ENCODE assay signal across 8 mouse cellular contexts in genomic region chr7:45300270-45300669, GRCm38 (mm10). TPM values are rescaled to one million over a fixed set of nuclear protein-coding genes. Genes with fewer than 3 reads are reported as not detected.
DNase-seq lines count a peak whose midpoint lies in the region; ATAC-seq and TF ChIP-seq lines count a peak whose summit lies in the region.
"Had no signal": no experiment of that assay in that cellular context is flagged by ENCODE, and none has a peak within 500 bp of the region (broad histone marks: within the 10 kb centered on the region; RNA-seq: fewer than 3 reads in every experiment).

No protein-coding gene starts in this region.

- peak; percentile 46 for TF ChIP-seq RAD21 in CH12.LX (IDR thresholded peaks at IDR 0.05; ENCODE audit: low read depth, low read length)

- WGBS in heart, postnatal 0 days = 20% methylated on average over 6 of the region's 6 CpGs

- TF ChIP-seq EP300 in CH12.LX (IDR thresholded peaks at IDR 0.05; ENCODE audit: low read length) = no peak
- no peak for TF ChIP-seq EP300 in heart, postnatal 0 days (IDR thresholded peaks at IDR 0.05; ENCODE audit: low read depth)

- H3K27ac ChIP-seq in CH12.LX (ENCODE audit: insufficient read depth, low read depth) = no peak overlapping the region
- H3K27ac ChIP-seq in cortical plate, adult 2 months (ENCODE audit: insufficient read depth, low read length) = no peak overlapping the region
- no peak overlapping the region for H3K27ac ChIP-seq in heart, postnatal 0 days (ENCODE audit: low read depth)

- peaks cover 4% of the 10 kb centered on the region for H3K27me3 ChIP-seq in CH12.LX (replicated peaks)
- H3K27me3 ChIP-seq in Patski = peaks cover 13% of the 10 kb centered on the region
- H3K27me3 ChIP-seq in heart, postnatal 0 days (ENCODE audit: control insufficient read depth, insufficient read depth, low read length) = no peaks in the 10 kb centered on the region

- no peak overlapping the region for H3K4me2 ChIP-seq in CH12.LX (ENCODE audit: insufficient read depth, low read depth, poor library complexity, severe bottlenecking)
- no peak overlapping the region for H3K4me2 ChIP-seq in heart, postnatal 0 days (ENCODE audit: low read depth, low read length)

- TF ChIP-seq CTCF in CH12.LX (conservative IDR thresholded peaks at IDR 0.05 in 1 of 2, IDR thresholded peaks at IDR 0.05 in 1 of 2; ENCODE audit: low read depth in 2 of 2, low read length in 2 of 2) (peak; percentile 13 to 74; a peak in 3 of 4 replicates), Patski (IDR thresholded peaks at IDR 0.05) (peak; percentile 87)
- peak; percentile 82 for TF ChIP-seq CTCF in cortical plate, adult 2 months (IDR thresholded peaks at IDR 0.05; ENCODE audit: extremely low read depth, insufficient read depth, low read length)
- peak; percentile 70 for TF ChIP-seq CTCF in heart, postnatal 0 days (IDR thresholded peaks at IDR 0.05; ENCODE audit: low read depth)

- peak; percentile 33 for DNase-seq in CH12.LX (ENCODE audit: extremely low read depth)
- DNase-seq in Patski (ENCODE audit: low read depth, low spot score) = no peak
- peak; percentile 56 for DNase-seq in heart, postnatal 0 days (ENCODE audit: low spot score)
- peak; percentile 56 for DNase-seq in layer of hippocampus, adult 9-11 months
- DNase-seq in right cerebral cortex, postnatal 36 days (ENCODE audit: low spot score in 2 of 2) = peak; percentile 56 to 61

- H3K36me3 ChIP-seq in CH12.LX (replicated peaks in 1 of 2; ENCODE audit: control insufficient read depth in 1 of 2, insufficient read depth in 1 of 2, low read length in 1 of 2) = peaks cover 7 to 27% of the 10 kb centered on the region in 2 experiments
- H3K36me3 ChIP-seq in heart, postnatal 0 days (replicated peaks; ENCODE audit: control insufficient read depth, insufficient read depth, low read length) = peaks cover 31% of the 10 kb centered on the region

- no peaks in the 10 kb centered on the region for H3K9me3 ChIP-seq in CH12.LX (replicated peaks; ENCODE audit: low read length)
- H3K9me3 ChIP-seq in heart, postnatal 0 days (replicated peaks; ENCODE audit: control insufficient read depth, low read length) = no peaks in the 10 kb centered on the region

- TF ChIP-seq POLR2A in CH12.LX (IDR thresholded peaks at IDR 0.05; ENCODE audit: low read depth, low read length) = no peak
- 0 out of 2 replicates have a peak, but pooled peaks have one; percentile 14 for TF ChIP-seq POLR2A in cortical plate, adult 2 months (IDR thresholded peaks at IDR 0.05; ENCODE audit: extremely low read depth, insufficient read depth, low read length)

- ATAC-seq in Patski = no peak
- peak; percentile 68 for ATAC-seq in heart, postnatal 0 days (ENCODE audit: insufficient read depth, low read depth)
- peak; percentile 56 for ATAC-seq in megakaryocyte progenitor cell, adult 5-6 weeks (replicated peaks; ENCODE audit: poor library complexity)

- POLR2A ChIA-PET in Patski (lab: Charles Lee) = interaction anchor here (0.7 kb wide), 1 partner anchor 10 kb away, joined by 3 read pairs; no protein-coding TSS in a partner anchor

- H3K9ac ChIP-seq in CH12.LX (ENCODE audit: insufficient read depth, low read depth) = no peak overlapping the region
- no peak overlapping the region for H3K9ac ChIP-seq in heart, postnatal 0 days (replicated peaks; ENCODE audit: low read depth, low read length)

- CTCF ChIA-PET in Patski (lab: Charles Lee) = interaction anchor here (0.9 to 5.7 kb wide), 13 partner anchors 9 to 145 kb away, joined by 3 to 44 read pairs (median 5); partner anchors contain the start of genes Kcna7, Slc17a7 and Slc6a21

- dilution Hi-C loops in CH12.LX (cut with MboI; ENCODE audit: extremely low pct_ligation_motif_present, extremely low pct_unique_long_range_greater_than_20kb, low sequenced_read_pairs) = no loop called here

- H3K4me3 ChIP-seq in CH12.LX (replicated peaks in 1 of 3; ENCODE audit: low read depth in 2 of 3, low read length in 2 of 3, poor library complexity in 1 of 3) = no peak overlapping the region
- H3K4me3 ChIP-seq in cortical plate, adult 2 months (ENCODE audit: insufficient read depth, low read length) = no peak overlapping the region
- no peak overlapping the region for H3K4me3 ChIP-seq in heart, postnatal 0 days (ENCODE audit: low read depth, low read length)

- in situ Hi-C loops in CH12.LX (cut with MboI; ENCODE audit: low pct_ligation_motif_present, low pct_unique_long_range_greater_than_20kb, low sequenced_read_pairs) (loop anchor here (10.0 kb wide), 2 partner anchors 95 to 135 kb away; partner anchors contain the start of genes Slc17a7 and Snrnp70), Patski (cut with MboI; ENCODE audit: low pct_unique_long_range_greater_than_20kb) (loop anchor here (10.0 kb wide), 1 partner anchor 105 kb away; the partner anchor contains the start of gene Kcna7)

- H3K4me1 ChIP-seq in CH12.LX (ENCODE audit: control insufficient read depth in 1 of 2, insufficient read depth in 2 of 2) = peaks cover 0 to 9% of the 10 kb centered on the region in 2 experiments; a peak in 1 of 4 replicates
- H3K4me1 ChIP-seq in cortical plate, adult 2 months (ENCODE audit: control insufficient read depth, insufficient read depth, low read length) = no peaks in the 10 kb centered on the region; the same call in none of the 2 replicates
- H3K4me1 ChIP-seq in heart, postnatal 0 days (ENCODE audit: control insufficient read depth, insufficient read depth) = no peaks in the 10 kb centered on the region

- H3K79me2 ChIP-seq in CH12.LX (replicated peaks; ENCODE audit: control insufficient read depth, extremely low read depth, insufficient read depth, poor library complexity, severe bottlenecking) = no peaks in the 10 kb centered on the region

TF ChIP-seq in CH12.LX, 34 proteins besides CTCF, POLR2A, EP300 and RAD21:
- TF ChIP-seq KAT2A (IDR thresholded peaks at IDR 0.05; ENCODE audit: insufficient replicate concordance, low read length) (no peak), SMC3 (IDR thresholded peaks at IDR 0.05; ENCODE audit: low read depth, low read length) (peak; percentile 59), MYC (IDR thresholded peaks at IDR 0.05; ENCODE audit: low read depth, low read length) (0 out of 2 replicates have a peak, but pooled peaks have one; percentile 50), SIN3A (IDR thresholded peaks at IDR 0.05; ENCODE audit: low read length) (no peak)

RNA-seq across cellular contexts. Expression of gene Slc6a21, which starts 23.0 kb away (rescaled TPM):
- not detected in 2 replicates for total RNA-seq in CH12.LX (2012; rRNA removed)
- not detected in 2 replicates for total RNA-seq in CH12.LX (2014; rRNA removed)
- not detected in 2 replicates for polyA plus RNA-seq in CH12.LX (2012; ENCODE audit: insufficient read length, low read depth)
- not detected for polyA plus RNA-seq in Patski (2021)
- 0.08 and 0.30 TPM in 2 replicates for polyA plus RNA-seq in cortical plate, adult 2 months (2012; rRNA removed)
- not detected in 2 replicates for total RNA-seq in heart, postnatal 0 days (2014; rRNA removed; ENCODE audit: low replicate concordance)
- polyA plus RNA-seq in heart, postnatal 0 days (2015; fragmentation: Nextera tagmentation; extraction: Ambion mirVana) = not detected in 2 replicates
- total RNA-seq in megakaryocyte progenitor cell, adult 5-6 weeks (2015) = 0.10 TPM in 1 of 2 replicates, not detected in the other
- not detected in 2 replicates for total RNA-seq in megakaryocyte progenitor cell, adult 5-6 weeks (2017)
- total RNA-seq: hematopoietic stem cell, adult 5-6 weeks had no signal

RNA-seq across cellular contexts. Expression of gene Trpm4, which starts 33.3 kb away (rescaled TPM):
- 10.7 and 17.6 TPM in 2 replicates for total RNA-seq in CH12.LX (2012; rRNA removed)
- 8.6 and 12.0 TPM in 2 replicates for total RNA-seq in CH12.LX (2014; rRNA removed)
- polyA plus RNA-seq in CH12.LX (2012; ENCODE audit: insufficient read length, low read depth) = 9.3 and 11.0 TPM in 2 replicates
- polyA plus RNA-seq in Patski (2021) = 15.0 TPM
- polyA plus RNA-seq in cortical plate, adult 2 months (2012; rRNA removed) = 29.1 and 35.1 TPM in 2 replicates
- 15.8 and 44.0 TPM in 2 replicates for total RNA-seq in heart, postnatal 0 days (2014; rRNA removed; ENCODE audit: low replicate concordance)
- polyA plus RNA-seq in heart, postnatal 0 days (2015; fragmentation: Nextera tagmentation; extraction: Ambion mirVana) = 14.2 and 15.2 TPM in 2 replicates
- total RNA-seq in megakaryocyte progenitor cell, adult 5-6 weeks (2015) = 1.0 and 1.8 TPM in 2 replicates
- 1.2 and 1.4 TPM in 2 replicates for total RNA-seq in megakaryocyte progenitor cell, adult 5-6 weeks (2017)

RNA-seq across cellular contexts. Expression of gene Hrc, which starts 34.8 kb away (rescaled TPM):
- 0.13 and 0.21 TPM in 2 replicates for total RNA-seq in CH12.LX (2012; rRNA removed)
- total RNA-seq in CH12.LX (2014; rRNA removed) = not detected in 2 replicates
- polyA plus RNA-seq in CH12.LX (2012; ENCODE audit: insufficient read length, low read depth) = 0.10 and 0.16 TPM in 2 replicates
- polyA plus RNA-seq in Patski (2021) = 0.06 TPM
- 0.35 and 0.55 TPM in 2 replicates for polyA plus RNA-seq in cortical plate, adult 2 months (2012; rRNA removed)
- 38.8 and 39.7 TPM in 2 replicates for total RNA-seq in heart, postnatal 0 days (2014; rRNA removed; ENCODE audit: low replicate concordance)
- polyA plus RNA-seq in heart, postnatal 0 days (2015; fragmentation: Nextera tagmentation; extraction: Ambion mirVana) = 43.8 and 45.9 TPM in 2 replicates
- not detected in 2 replicates for total RNA-seq in megakaryocyte progenitor cell, adult 5-6 weeks (2015)
- not detected in 2 replicates for total RNA-seq in megakaryocyte progenitor cell, adult 5-6 weeks (2017)
- total RNA-seq: hematopoietic stem cell, adult 5-6 weeks had no signal

RNA-seq across cellular contexts. Expression of gene Slc6a16, which starts 59.4 kb away (rescaled TPM):
- total RNA-seq in CH12.LX (2012; rRNA removed) (0.08 TPM in 1 of 2 replicates, not detected in the other), CH12.LX (2014; rRNA removed) (0.13 TPM in 1 of 2 replicates, not detected in the other)
- polyA plus RNA-seq in CH12.LX (2012; ENCODE audit: insufficient read length, low read depth) (0.37 and 0.49 TPM in 2 replicates), Patski (2021) (not detected)
- polyA plus RNA-seq in cortical plate, adult 2 months (2012; rRNA removed) = 2.1 TPM in 2 replicates
- not detected in 2 replicates for total RNA-seq in heart, postnatal 0 days (2014; rRNA removed; ENCODE audit: low replicate concordance)
- polyA plus RNA-seq in heart, postnatal 0 days (2015; fragmentation: Nextera tagmentation; extraction: Ambion mirVana) = 0.10 TPM in 1 of 2 replicates, not detected in the other
- total RNA-seq in megakaryocyte progenitor cell, adult 5-6 weeks (2015) = not detected in 2 replicates
- total RNA-seq in megakaryocyte progenitor cell, adult 5-6 weeks (2017) = not detected in 2 replicates
- total RNA-seq: hematopoietic stem cell, adult 5-6 weeks had no signal

Comparison
In these comparisons a context has a peak if more than half of its experiments do, and no peak if none do; other contexts are left out.
1. RNA of gene Hrc, which starts 34.8 kb away (polyA plus RNA-seq): 43.8 to 45.9 TPM in heart, postnatal 0 days; 0.35 to 0.55 TPM in cortical plate, adult 2 months, 0.10 to 0.16 TPM in CH12.LX and 0.06 TPM in Patski (single experiment); every median in the first group is over 10 times any median in the second.
2. Peak in every context shown above with its lines, with median percentiles within 50 percentile points of each other: CTCF ChIP-seq.